Mouse (Mus musculus): Measurements from ENCODE around the gene Draxin.
"Not testable (repeated sequence)": the region's sequence is repeated elsewhere in the genome, so short reads cannot be mapped to it uniquely, and the experiment has no call there.

The Draxin gene

DNA sequence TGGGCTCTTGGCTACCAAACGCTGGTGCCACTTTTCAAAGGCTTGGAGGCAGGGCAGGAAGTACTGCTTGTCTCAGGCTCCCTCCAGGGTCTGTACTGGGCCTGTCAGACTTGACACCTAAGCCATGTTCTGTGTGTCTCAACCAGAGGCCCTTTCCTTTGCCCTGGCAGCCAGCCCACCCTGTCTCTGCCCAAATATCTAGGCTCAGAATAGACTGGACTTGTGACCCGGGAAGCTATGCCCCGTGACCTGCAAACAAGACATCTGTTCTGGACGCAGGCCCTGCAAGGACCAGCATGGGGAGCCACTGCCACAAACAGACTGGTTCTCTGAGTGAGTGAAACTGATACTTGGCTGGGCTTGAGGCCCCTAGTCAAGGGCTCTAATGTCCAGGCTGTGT is 73.7 kb downstream of the Draxin start:
- peak; percentile 91 for DNase-seq (ENCODE audit: low spot score)

DNA sequence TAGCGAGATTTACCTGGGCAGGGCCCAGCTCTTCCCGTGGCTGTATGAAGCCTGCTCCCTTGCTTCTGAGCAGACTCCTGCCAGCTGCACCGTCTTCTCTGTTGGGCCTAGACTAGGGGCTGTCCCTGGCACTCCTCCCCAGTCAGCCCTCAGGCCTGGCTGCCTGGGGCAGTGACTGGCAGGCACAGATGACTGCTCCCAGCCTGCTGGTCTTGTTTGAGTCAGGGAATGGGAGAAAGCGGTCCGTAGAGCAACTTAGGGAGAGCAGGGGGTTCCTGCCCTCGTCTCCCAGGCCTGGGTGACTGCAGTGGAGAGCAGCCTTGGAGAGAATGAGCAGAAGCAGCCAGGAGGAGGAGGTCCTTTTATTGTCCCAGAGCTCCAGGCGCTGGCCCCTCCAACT is 74.3 kb downstream of the Draxin start:
- no peak for DNase-seq (ENCODE audit: low spot score)

DNA sequence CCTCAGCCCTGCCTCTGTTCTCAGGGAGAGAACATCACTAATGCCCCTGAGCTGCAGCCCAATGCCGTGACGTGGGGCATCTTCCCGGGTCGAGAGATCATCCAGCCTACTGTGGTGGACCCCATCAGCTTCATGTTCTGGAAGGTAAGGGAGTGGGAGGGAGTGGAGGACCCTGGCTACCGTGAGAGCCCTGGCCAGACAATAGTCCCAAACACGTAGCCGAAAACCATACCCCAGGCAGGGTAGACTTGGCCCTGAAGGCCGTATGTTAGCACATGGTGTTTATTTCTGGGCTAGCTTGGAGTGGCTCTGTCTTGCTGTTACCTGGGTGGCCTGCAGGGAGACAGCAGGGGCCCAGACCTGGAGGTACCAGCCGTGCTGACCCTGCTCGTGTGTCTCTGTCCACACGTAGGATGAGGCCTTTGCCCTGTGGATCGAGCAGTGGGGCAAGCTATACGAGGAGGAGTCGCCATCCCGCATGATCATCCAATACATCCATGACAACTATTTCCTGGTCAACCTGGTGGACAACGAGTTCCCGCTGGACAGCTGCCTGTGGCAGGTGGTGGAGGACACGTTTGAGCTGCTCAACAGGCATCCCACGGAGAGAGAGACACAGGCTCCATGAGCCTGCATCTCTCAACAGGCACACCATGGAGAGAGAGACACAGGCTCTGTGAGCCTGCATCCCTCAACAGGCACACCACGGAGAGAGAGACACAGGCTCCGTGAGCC is 75.4 kb downstream of the Draxin start:
- no peak for DNase-seq (ENCODE audit: low spot score)

DNA sequence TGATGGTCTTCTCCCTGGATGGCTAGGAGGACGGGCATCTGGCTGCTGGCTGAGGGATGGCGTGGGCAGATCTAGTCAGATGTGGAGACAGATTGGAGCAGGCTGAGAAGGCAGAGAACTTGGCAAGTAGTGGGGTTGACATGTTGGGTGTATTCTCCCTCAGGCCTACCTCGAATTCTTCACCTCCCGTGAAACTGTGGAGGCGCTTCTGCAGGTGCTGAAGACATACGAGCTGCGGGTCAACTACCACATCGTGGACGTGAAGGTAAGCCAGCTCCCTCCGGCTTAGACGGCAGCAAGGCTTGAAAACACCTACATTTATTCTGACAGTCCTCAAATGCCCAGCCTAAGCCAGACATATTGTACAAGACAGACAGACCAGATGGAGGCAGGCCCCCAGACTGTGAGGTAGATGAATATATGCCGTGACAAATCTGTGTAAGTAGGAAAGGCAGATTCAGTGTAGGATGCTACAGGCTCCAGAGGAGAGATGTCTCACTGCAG is 77.0 kb downstream of the Draxin start:
- DNase-seq (ENCODE audit: low spot score): no peak

DNA sequence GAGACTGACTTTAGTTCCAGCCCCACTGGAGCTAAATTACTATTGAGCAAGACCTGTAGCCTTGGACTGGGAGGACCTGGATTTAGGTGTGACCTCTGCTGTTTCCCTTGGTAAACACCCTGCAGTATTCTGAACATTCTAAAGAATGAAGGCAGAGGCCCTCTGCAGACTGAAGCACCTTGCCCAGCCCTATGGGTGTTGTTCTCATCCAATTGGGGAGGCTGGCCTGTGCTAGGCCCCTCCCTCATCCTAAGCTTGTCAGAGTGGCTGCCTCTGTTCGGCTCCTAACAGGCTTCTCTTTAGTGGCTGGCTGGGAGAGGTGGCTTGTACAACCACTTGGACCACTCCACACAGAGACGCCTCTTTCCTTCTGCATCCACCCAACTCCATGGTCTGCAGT is 77.5 kb downstream of the Draxin start:
- no peak for DNase-seq (ENCODE audit: low spot score)

DNA sequence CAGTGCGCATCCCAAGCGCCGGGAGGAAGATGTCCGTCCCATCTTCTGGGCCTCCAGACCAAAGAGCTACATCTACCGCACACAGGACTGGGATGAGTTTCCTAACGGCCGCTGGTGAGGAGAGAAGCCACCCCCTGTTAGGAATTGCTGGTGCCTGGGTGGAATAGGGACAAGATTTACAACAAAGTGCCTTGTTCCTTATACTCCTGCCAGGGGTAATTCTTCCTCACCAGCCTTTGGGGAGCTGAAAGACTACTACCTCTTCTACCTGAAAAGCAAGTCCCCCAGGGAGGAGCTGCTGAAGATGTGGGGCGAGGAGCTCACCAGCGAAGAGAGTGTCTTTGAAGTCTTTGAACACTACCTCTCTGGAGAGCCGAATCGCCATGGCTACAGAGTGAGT is 78.6 kb downstream of the Draxin start:
- no peak for DNase-seq (ENCODE audit: low spot score)

DNA sequence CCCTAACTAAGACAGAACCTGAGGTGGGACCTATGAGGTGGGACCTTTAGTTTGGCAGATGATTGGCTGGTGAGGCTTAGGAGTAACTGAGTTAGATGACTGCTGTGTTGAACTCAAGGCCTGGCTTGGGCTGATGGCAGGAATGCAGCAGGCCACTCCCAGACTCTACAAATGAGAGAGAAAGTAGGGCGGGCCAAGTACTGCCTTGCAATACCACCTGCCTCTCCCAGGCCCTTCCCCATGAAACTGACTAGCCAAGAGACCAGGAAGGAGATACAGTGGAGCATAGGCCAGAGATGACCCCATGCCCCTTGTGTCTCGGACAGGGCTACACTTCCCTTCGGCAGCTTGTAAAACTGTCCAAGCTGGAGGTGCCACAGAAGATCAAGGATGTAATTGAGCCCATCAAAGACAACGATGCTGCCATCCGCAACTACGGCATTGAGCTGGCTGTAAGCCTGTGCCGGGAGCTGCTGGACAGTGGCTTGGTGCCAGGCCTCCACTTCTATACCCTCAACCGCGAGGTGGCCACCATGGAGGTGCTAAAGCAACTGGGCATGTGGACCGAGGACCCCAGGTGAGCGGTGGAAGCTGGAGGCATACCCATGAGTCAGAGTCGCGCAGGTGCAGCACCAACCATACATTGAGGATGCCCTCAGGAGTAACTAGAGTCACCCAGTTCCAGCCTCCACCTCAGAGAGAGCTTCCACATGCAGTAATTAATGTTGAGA is 79.3 kb downstream of the Draxin start:
- no peak for DNase-seq (ENCODE audit: low spot score)

DNA sequence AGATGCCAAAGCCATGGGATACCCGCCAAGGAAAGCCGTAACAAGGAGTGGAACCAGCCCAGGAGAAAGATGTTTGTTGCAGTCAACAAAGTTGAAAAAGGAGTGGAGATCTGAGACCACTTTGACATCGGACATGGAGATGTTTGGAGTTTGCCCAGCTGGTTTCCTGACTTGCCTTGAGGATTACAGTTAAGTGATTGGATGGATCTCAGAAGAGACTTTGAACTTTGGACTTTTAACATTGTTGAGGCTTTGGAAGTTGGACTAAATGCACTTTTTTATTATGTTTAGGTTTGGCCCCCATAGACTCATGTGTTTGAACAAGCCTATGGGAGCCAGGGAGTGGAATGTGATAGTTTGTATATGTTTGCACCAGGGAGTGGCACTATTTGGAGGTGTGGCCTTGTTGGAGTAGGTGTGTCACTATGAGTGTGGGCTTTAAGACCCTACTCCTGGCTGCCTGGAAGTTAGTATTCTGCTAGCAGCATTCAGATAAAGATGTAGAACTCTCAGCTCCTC is 80.0 kb downstream of the Draxin start:
- not testable (repeated sequence) for DNase-seq (ENCODE audit: low spot score)

Data from adipocyte (in vitro differentiated cells).